Mouse (Mus musculus): ENCODE measurements at regions not wholly inside any gene's neighbourhood (a gene's known extent, or its start where the extent isn't known, plus 50 kb on each side); places are given as distances from the start of the nearest gene placed in this dataset.

DNA sequence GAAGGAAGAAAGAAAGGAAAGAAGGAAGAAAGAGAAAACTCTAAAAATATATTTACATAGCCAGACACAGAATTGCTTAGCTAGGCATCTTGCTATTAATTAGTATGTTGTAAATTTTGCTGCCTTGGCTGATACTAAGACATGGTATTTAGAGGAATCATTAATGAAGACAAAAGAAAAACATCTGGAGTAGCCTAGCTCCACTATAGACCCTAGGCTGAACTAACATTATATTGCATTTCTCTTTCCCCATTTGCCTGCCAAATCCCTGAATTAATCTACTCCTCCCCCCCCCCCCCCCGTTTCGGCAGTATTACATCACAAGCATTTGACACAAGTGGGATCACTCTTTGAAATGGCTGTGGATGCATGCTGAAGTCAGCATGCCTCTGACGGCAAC, 206.1 kb upstream of the Tet2 start:
- no peak for DNase-seq

DNA sequence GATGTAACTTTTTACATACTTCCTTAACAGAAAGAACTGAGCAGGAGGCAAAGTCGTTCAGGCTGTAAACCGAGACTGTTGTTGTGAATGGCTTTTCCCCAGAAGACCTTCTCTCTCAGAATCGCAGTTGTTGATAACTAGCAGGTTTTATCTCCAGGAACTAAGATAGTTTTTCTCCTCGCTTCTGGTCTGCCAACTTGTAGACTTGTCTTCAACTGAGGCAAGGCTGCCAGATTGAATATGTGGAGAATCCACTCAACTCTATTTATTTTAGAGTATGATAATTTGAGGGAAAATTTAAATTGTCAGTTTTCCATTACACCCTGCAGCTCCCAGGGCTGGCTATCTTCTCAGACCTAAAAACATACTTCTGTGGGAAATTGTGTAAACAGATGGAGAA, 206.6 kb upstream of the Tet2 start:
- DNase-seq: no peak

GRCm38 (mm10) chr3:133753041-133753440, 208.1 kb upstream of the Tet2 start:
- DNase-seq: no peak

DNA sequence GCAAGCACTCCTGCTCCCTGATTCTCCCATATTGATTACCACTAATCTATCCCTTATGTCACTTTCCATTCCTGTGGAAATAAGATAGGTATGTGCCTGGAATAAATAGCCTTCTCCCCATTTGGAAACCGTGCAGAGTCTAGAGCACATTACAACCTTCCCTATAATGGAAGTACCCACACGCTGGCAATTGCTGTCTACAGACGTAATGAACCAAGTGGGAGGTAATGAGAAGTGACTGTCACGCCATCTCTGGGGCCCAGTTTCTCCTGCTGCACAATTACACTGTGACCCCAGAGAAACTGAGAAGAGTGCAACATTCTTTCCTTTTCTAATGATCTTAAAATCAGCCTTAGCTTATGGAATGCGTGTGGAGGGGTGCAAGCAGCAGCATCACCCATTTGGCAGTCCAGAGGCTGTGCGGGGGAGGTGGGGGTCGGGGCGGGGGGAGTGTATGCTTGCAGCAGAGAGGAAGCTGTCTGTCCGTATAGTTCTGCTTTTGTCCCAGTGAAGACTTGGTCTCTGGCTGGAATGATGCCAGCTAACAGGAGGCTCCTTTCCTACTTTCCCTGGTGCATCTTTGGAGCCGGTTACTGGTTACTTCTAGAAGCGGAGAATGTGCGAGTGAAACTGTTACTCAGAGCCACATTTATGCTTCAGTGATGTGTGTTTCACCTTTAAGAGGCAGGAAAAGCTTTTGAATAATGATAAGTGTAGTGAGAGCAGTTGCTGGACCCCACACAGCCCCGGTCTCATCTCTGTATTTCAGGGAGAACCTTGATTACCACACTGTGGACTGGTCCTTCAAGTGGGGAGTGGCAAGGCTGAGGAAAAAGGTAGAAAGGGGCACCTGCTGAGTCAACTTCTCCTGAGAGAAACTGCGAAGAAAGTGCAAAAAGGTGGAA, 209.3 kb upstream of the Tet2 start:
- DNase-seq: no peak

- DNase-seq: no peak
Measured at GRCm38 (mm10) chr3:133754911-133755259, 209.9 kb upstream of the Tet2 start.

DNA sequence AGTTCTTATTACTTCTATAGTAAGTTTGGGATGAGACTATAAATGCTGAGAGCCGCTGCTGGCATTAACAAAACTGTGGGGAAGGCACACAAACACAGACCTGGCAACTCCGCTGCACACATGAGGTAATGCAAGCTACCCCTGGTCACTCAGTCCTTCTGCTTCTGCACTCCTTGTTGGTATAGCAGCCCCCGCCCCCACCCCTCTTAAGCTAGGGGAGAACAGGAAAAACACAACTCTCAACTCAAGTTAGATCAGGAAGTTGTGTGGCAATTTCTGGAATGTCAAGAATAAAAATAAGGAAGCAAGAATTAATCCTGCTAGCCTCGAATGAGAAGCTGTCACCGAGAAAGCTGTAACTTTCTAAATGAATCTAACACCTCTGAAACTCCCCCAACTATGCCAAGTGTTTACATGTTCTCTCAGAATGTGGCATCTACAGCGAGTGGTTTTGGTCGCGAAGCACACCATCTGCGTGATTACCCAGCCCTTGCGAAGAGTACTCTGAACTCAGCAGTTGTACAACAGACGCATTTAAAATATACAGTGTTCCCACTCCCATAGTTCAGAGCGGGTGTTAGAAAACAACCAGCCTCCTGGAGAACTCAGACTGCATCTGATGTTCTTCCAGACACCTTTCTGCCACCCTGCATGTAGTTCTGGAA, 212.9 kb upstream of the Tet2 start:
- DNase-seq: no peak

DNA sequence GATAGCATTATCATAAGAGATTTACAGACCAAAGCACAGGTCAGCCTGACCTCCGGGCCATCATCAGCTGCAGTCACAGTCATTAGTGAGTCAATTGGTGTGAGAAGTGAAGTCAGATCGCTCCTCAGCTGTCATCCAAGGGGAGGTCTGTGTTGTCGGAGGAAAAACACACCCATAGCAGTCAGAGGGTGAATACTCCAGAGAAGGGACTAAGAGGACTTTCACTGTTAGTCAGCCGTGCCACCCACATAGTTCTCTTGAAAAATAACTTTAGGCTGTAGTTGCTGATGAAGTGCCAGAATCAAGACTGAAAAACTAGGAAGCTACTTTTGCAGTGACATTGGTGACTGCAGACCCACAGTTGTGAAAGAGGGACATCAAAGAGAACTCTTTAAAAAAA, 213.5 kb upstream of the Tet2 start:
- no peak for DNase-seq

DNA sequence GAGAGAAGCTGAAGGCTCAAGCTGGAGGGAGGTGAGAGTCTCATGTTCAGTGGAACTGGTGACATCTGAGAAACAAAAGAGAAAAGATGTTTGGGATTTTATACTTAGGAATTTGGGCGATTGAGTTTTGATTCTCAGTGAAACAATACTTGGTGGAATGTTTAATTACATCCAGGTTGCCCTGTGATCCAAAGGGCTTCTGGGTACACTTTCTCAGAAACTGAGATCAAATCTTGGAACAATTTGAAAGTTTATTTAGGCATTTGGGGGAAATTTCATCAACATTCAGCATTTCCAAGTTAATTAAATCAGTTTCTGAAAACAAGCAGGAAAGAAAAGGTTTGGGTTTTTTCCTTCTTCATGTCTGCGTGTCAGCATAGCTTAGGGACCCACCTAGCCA, 214.7 kb upstream of the Tet2 start:
- no peak for DNase-seq

GRCm38 (mm10) chr3:133760221-133760620, 215.3 kb upstream of the Tet2 start:
- DNase-seq: no peak

- DNase-seq: no peak
Measured at GRCm38 (mm10) chr3:133763721-133764120, 218.8 kb upstream of the Tet2 start.

- DNase-seq: peak; percentile 30
Measured at GRCm38 (mm10) chr3:133773490-133773889, 228.6 kb upstream of the Tet2 start.

DNA sequence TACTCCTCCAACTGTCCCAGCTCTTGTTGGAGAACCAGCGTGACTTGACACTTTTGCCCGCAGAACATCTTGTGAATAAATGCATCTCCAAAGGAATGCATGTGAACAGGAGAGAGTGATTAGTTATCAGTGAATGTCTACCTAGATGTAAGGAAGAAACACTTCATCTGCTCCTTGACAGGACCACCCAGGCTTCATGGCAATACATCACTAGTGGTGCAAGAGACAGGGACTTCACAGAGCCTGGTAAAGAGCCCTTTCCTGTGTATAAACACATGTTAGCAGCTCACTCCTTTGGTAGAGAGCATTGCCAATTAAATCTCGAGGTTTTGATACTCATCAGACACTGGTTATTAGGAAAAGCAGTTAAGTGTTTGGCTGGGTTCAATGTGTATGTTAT, 229.3 kb upstream of the Tet2 start:
- DNase-seq: no peak

DNA sequence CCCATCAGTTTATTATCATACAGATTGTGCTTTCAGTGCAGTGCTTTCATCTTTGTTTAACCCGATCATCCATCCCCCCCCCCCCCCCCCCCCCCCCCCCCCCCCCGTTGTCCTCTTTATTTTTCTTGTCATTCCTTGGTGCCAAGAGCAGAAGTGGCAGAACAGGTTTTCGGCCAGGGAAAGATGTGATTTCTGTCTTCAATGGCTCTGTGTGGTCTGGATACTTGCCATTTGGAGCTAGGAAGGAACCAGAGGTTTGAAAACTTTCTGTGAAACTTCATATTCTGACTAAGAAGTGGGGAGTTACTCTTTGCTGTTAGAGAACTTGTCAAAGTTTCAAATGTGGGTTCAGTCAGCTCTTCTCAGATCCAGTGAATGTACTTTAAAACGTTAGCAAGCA, 231.1 kb upstream of the Tet2 start:
- DNase-seq: no peak

DNA sequence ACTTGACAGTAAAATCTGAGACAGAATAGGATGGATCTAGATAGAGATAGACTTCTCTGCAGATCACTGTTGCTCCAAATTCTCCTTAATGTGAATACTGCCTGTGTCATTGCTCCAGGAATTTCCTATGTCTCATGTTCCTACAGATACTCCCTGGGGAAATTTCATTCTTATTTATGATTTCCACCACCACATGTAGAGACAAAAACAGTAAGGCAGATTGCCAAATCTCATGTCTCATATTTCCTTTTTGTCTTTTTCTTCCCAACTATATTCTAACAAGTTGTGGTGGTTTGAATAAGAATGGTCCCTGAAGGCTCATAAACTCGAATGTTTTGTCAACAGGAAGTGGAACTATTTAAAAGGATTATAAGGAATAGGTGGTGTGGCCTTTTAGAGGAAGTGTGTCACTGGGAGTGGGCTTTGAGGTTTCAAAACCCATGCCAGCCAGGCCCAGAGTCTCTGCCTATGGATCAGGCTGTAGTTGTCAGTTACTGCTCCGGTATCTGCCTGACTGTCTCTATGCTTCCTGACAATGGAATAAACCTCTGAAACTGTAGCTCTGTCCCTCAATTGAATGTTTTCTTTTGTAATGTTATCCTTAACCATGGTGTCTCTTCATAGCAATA, 234.3 kb upstream of the Tet2 start:
- no peak for DNase-seq

GRCm38 (mm10) chr3:133783060-133783459, 238.1 kb upstream of the Tet2 start:
- no peak for DNase-seq

DNA sequence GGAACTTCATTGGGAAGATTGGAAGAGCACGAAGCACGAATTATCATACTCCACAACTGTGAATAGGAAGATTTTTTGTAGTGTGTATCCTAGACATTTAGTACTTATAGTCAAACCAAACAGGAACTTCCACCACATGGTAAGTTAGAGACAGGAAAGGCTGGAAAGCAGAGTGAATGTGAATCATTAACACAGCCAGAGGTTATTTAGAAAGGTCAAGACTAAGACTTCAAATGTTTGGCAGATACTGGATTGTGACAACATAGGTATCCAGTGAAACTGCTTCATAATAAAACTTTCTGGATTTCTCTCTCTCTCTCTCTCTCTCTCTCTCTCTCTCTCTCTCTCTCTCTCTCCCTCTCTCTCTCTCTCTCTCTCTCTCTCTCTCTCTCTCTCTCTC, 246.4 kb upstream of the Tet2 start:
- no peak for DNase-seq

DNA sequence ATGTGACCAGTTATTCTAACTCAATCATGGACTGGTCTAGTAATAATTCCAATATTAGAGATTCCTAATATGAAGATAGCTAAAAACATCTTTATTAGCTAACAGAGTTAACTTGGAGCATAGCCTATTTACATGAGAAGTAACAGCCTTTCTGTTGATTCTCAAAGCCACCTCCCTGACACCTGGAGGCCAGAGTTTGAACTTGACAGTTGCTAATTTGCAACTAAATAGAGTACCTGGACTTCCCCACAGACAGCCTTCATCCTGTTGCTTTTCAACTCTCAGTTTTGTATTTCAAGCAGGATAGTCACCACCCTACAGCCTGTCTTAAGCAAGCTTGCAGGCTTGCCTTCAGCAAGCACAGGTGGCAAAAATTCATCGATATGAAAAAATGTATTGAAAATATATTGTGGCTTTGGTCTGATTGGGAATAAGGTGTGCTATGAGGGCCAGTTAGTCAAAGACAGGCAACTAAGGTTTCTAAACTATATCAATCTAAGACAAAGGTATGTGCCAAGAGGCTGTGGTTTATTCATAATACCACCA, 264.1 kb upstream of the Tet2 start:
- no peak for DNase-seq

GRCm38 (mm10) chr3:133818966-133819700, 274.2 kb upstream of the Tet2 start:
- DNase-seq: no peak

DNA sequence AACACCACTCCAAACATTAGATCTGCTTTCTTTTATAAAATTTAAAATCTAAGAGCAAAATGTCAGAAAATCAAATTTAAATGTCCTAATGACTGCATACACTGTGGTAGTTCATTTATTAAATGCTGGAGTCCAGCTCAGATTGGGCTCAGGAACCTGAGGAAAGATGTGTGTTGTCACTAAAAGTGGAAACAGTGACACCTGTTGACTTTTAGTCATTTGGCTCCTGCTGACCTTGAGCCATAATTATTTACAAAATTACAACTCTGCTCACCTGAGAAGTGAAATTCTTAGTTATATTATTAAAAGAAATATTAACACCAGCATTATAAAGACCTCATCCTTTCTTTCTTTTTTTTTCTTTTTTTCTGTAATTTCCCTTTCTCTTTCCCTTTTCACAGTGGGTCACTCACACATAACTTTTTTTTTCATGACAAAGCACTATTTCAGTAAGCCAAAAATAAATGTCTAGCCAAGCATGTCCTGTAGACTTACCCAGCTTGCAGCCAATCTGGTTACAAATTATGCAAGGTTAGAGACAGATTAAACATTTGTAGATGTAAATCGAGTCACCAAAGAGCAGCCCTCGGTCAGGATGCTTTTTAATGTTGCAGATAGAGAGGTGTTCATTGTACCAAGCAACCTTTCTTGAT, 288.9 kb upstream of the Tet2 start:
- no peak for DNase-seq

DNA sequence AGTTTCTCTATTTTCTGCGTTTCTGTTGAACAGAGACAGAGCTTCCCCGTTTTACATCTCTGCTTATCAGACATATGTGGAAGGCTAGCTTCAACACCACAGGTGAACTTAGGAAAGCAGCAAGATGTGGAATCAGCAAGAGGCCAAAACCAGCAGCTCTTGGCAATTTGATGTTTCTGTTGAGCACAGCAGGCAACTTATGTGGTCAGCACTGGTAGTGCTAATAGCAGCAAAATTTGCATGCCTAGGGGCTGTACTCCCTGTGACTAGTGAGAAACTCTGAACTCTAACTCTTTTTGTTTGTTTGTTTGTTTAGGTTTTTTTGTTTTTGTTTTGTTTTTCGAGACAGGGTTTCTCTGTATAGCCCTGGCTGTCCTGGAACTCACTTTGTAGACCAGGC, 289.5 kb upstream of the Tet2 start:
- no peak for DNase-seq

GRCm38 (mm10) chr3:133846301-133846700, 301.4 kb upstream of the Tet2 start:
- DNase-seq: no peak

DNA sequence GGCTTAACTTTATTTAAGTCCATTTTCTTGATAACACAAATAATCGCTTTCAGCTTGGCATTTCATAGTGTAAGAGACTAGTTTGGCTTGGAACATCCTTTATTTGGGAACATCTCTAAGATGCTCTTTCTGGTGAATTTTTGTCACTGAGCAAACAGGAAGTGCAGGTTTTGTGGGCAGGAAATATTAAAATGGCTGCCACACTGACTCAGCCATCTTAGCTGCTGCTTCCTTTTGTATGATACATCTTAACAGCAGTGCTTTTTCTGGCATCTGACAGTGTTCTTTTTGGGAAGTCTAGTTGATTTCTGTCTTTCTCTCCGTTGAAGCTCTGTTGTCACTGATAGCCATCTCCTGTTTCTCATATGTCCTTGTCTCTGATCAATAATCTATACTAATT, 329.4 kb upstream of the Tet2 start:
- no peak for DNase-seq
